Mouse (Mus musculus) spleen, adult 2 months (tissue): ENCODE results near the gene Megf11. TPM values are rescaled to one million over a fixed set of nuclear protein-coding genes. Genes with fewer than 3 reads are reported as not detected.

Experiments used
- DNase-seq, 2 experiments: peaks; one replicate each; pipeline versions ENCODE4 v3.0.0 to v3.0.0-alpha.2; 2012 to 2021; ENCODE audit warnings: low spot score in 2 of 2, low read depth in 1 of 2
- H3K27ac ChIP-seq: fragments of 200-500 bp; 2 replicates; pipeline ENCODE4 v1.5.1; 2012; ENCODE audit warnings: low read length, inconsistent platforms; ENCODE audit not compliant: insufficient read depth
- H3K27me3 ChIP-seq: fragments of 200-500 bp; 2 replicates; pipeline ENCODE4 v1.6.1; 2012; ENCODE audit warnings: mild to moderate bottlenecking, moderate library complexity, low read length, inconsistent platforms; ENCODE audit not compliant: control insufficient read depth, insufficient read depth
- H3K36me3 ChIP-seq: fragments of 200-500 bp; 2 replicates; pipeline ENCODE4 v1.6.1; 2012; ENCODE audit warnings: mild to moderate bottlenecking, low read length, inconsistent platforms; ENCODE audit not compliant: control insufficient read depth, insufficient read depth
- H3K4me1 ChIP-seq: fragments of 200-500 bp; 2 replicates; pipeline ENCODE4 v1.6.1; 2011; ENCODE audit warnings: inconsistent platforms; ENCODE audit not compliant: control insufficient read depth, insufficient read depth, insufficient read length
- H3K4me3 ChIP-seq: fragments of 200-500 bp; 2 replicates; pipeline ENCODE4 v1.5.1; 2011; ENCODE audit warnings: mild to moderate bottlenecking, inconsistent platforms; ENCODE audit not compliant: insufficient read depth, insufficient read length; ENCODE audit errors: extremely low read depth
- CTCF ChIP-seq: fragments of 200-500 bp; IDR thresholded peaks from 2 replicates; pipeline ENCODE4 v1.5.1; 2011; ENCODE audit warnings: mild to moderate bottlenecking, inconsistent platforms; ENCODE audit not compliant: insufficient read depth, insufficient read length, insufficient replicate concordance; ENCODE audit errors: extremely low read depth
- POLR2A ChIP-seq: fragments of 200-500 bp; IDR thresholded peaks from 2 replicates; pipeline ENCODE4 v1.6.1; 2011; ENCODE audit warnings: low read depth, low read length, inconsistent platforms
- WGBS: fragments of 180-500 bp; shearing (Covaris S2); methylation state at CpG from one replicate; pipeline ENCODE4 v1.1.7; 2018; 5-methylcytosine and 5-hydroxymethylcytosine counted together
- polyA plus RNA-seq: library from polyadenylated mRNA; depleted of rRNA; stranded (reverse); fragments of >200 nt; gene quantifications from 2 replicates; pipeline ENCODE4 v1.2.3, GENCODE M21; 2012

Megf11 gene
- polyA plus RNA-seq, 1 experiment = 1.0 TPM

DNA sequence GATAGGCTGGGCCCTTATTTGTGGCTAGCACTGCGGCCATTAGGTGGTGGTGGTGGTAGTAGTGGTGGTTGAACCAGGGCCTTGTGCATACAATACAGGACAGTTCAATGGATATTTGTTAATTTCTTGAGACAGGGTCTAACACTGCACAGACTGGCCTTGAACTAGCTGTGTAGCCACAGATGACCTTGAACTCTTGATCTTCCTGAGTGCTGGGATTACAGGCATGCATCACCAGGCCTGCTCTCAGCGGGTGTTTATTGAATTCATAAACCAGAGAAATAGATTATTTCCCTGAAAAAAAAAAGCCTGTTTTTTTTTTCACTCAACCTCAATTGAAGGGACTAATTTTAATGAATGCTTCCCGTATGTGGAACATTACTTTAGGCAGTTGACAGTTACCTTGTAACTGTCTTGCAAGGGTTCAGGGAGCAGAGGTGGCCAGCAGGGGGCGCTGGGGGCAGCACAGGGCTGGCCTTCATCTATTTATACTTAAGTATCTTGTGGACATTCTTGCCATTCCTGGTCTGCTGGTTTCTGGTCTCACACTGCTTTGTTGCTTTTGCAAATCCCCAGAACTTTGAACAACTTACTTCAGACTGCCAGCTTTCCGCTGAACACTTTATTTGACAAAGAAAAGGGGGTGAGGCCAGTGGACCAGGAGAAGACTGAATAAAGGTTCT is 8.6 kb downstream of the Megf11 start:
- Histone ChIP-seq H3K27ac (no peak overlapping the region), H3K4me3 (no peak overlapping the region), H3K4me1 (no peaks in the 10 kb centered on the region), H3K36me3 (no peaks in the 10 kb centered on the region), H3K27me3 (no peaks in the 10 kb centered on the region)
- peak; percentile 4 to 53 for DNase-seq
- TF ChIP-seq POLR2A = no peak
- peak; percentile 86 for TF ChIP-seq CTCF
- 52% methylated on average over 5 of the region's 5 CpGs for WGBS

DNA sequence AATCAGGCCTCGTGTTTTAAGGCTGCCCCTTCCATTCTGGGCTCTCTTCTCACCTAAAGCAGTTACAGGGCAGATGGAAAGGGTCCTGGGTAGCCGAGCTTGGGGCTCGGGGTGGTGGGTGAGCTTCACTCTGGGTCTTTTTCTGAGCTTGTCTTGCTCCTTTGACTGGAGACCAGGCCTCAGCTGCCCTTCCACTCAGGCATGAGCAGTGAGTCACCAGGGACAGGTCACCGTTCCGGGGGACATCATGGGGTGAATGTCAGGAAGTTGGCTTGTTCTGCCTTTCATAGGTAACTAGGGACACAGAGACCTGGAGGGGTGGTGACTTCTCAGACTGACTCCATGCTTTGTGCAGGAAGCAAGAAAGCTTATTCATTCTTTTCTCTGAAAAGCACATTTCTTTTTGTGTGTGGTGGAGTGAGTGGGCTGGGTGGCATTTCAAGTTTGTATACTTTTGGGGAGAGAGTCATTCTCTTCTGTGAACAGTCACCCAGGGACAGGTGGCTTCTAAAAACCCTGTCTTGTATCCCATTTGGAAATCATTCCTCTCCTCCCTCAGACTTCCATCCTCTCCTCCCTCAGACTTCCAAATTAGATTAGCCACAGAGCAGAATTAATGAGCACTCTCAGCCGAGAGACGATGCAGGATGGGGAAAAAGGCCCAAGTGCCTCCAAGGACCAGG is 10.0 kb downstream of the Megf11 start:
- 81% methylated on average over 7 of the region's 7 CpGs for WGBS

DNA sequence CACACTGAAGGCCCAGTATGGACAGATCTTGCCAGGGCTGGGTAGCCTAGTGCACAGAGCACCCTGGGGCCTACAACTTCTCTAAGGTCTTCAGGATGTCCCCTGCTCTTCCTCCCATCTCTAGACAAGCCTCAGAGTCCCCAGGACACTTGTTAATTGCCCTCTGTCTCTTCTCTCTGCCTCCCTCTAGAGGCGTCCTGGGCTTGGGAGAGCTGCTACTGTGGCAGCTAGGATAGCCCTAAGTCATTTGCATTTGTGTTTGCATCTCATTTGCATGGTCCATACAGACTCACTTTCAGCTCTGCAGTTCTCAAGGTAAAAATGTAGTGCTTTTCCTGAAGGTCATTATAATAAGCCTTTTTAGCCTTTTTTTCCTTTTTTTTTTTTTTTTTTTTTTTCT is 11.7 kb downstream of the Megf11 start:
- Histone ChIP-seq H3K4me1 (no peaks in the 10 kb centered on the region), H3K4me3 (no peak overlapping the region), H3K36me3 (no peaks in the 10 kb centered on the region), H3K27ac (no peak overlapping the region), H3K27me3 (no peaks in the 10 kb centered on the region)
- DNase-seq = no peak
- no peak for TF ChIP-seq CTCF
- no peak for TF ChIP-seq POLR2A
- 25% methylated on average over 1 of the region's 1 CpGs for WGBS

More for the DNA sequence above, 10.0 kb downstream of the Megf11 start:
- no peak overlapping the region for H3K4me3 ChIP-seq
- no peaks in the 10 kb centered on the region for H3K4me1 ChIP-seq
- TF ChIP-seq CTCF (no peak), POLR2A (no peak)
- DNase-seq = no peak
- H3K36me3 ChIP-seq = no peaks in the 10 kb centered on the region
- H3K27me3 ChIP-seq = no peaks in the 10 kb centered on the region
- H3K27ac ChIP-seq = no peak overlapping the region

DNA sequence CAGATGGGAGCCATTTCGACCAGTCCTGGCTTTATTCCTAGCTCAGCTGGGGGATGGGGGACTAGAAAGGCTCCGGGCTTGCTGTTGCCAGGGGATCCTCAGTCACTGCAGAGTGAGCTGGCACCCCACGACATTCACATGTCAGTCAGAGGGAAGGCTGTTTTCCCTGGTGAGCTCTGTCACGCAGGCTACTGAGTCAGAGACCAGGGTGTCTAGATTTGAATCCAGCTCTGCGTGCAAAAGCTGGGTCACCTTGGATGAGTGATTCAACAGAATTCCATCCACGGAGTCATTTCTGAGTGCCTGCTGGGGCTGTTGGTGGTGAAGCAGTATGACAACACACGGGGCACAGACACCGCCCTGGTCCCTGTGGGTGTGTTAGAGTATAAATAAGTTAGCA is 13.7 kb downstream of the Megf11 start:
- Histone ChIP-seq H3K4me3 (no peak overlapping the region), H3K27ac (no peak overlapping the region), H3K27me3 (no peaks in the 10 kb centered on the region), H3K4me1 (no peaks in the 10 kb centered on the region), H3K36me3 (no peaks in the 10 kb centered on the region)
- no peak for DNase-seq
- WGBS = 74% methylated on average over 8 of the region's 8 CpGs
- TF ChIP-seq CTCF = no peak
- no peak for TF ChIP-seq POLR2A

DNA sequence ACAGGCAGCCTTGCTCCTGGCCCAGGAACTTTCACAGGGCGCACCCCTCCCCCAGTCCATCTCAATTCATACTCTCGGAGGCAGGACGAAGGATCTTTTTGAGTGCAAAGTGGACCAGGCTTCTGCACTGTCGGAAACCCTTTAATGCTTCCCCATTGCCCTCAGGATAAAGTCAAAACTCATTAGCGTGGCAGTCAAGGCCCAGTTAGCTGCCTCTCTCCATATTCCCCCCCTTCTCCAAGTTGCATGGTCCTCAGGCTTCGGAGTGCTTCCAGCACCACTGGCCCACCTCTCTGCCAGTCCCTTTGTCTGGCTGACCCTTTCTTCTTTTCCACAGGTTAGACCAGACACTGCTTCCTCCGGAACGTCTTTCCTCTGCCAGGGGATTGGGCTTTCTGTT is 16.7 kb downstream of the Megf11 start:
- no peak overlapping the region for H3K27ac ChIP-seq
- no peak overlapping the region for H3K4me3 ChIP-seq
- H3K27me3 ChIP-seq = no peaks in the 10 kb centered on the region
- no peaks in the 10 kb centered on the region for H3K4me1 ChIP-seq
- H3K36me3 ChIP-seq = no peaks in the 10 kb centered on the region
- DNase-seq = no peak
- no peak for TF ChIP-seq CTCF
- no peak for TF ChIP-seq POLR2A
- 89% methylated on average over 8 of the region's 8 CpGs for WGBS

DNA sequence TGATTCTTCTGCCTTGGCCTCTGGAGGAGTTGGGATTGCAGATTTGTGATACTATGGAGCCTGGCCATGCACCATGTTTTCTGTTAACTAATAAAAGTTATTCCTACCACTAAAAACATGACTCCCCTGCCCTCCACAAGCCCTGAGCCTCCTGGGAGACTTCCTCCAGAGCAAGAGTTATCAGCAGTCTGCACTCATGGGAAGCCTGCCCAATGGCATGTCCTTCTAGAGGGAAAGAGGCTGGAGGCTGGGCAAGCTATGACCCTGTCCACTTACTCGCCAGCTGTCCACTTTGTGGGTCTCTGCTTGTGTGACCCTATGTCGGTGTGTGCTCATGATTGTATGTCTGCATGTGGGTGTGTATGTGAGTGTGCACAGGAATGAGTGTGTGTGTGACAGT is 21.4 kb downstream of the Megf11 start:
- no peak overlapping the region for H3K4me3 ChIP-seq
- no peak for DNase-seq
- WGBS = 83% methylated on average over 2 of the region's 2 CpGs
- H3K4me1 ChIP-seq = no peaks in the 10 kb centered on the region
- H3K27ac ChIP-seq = no peak overlapping the region
- H3K36me3 ChIP-seq = no peaks in the 10 kb centered on the region
- no peak for TF ChIP-seq CTCF
- TF ChIP-seq POLR2A = no peak
- H3K27me3 ChIP-seq = no peaks in the 10 kb centered on the region

DNA sequence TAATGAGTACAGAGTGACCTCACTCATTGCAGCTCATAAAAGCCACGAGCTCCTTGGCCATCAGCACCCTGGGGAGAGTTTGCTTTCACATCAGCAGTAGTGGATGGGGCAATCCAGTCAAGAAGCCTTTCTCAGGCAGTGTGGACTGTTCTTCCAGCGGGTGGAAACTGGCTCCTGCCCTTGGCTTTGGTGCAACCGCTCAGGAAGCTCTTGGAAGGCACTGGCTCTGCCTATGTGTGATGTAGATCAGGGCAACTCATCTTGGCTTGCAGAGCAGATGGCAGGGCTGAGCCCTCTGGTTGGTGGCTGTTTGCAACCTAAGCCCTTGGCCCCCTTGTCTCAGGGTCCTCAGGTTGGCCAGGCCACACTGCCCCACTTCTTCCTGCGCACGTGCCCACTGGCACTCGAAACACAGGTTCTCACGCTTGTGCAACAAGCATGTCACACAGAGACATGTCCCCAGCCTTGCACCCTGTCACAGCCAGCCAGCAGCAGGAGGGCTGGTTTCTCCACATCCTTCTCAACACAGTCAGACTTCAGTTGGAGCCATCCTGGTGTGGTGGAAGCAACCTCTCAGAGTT is 22.1 kb downstream of the Megf11 start:
- Histone ChIP-seq H3K27ac (no peak overlapping the region), H3K4me3 (no peak overlapping the region), H3K36me3 (no peaks in the 10 kb centered on the region), H3K4me1 (no peaks in the 10 kb centered on the region), H3K27me3 (no peaks in the 10 kb centered on the region)
- DNase-seq = no peak
- WGBS = 78% methylated on average over 7 of the region's 7 CpGs
- no peak for TF ChIP-seq POLR2A
- TF ChIP-seq CTCF = no peak
